In genomic region chr19:4874613-4875012, GRCm38 (mm10) we compare ENCODE assay signal across 11 mouse cellular contexts. TPM values are rescaled to one million over a fixed set of nuclear protein-coding genes. Genes with fewer than 3 reads are reported as not detected.
"Had no signal": no experiment of that assay in that cellular context is flagged by ENCODE, and none has a peak within 500 bp of the region (broad histone marks: within the 10 kb centered on the region; RNA-seq: fewer than 3 reads in every experiment).

No protein-coding gene starts in this region.

RNA-seq across cellular contexts. Expression of gene Ccdc87, which starts 35.4 kb away (rescaled TPM):
- total RNA-seq: common myeloid progenitor, adult 5-6 weeks; gastrocnemius, adult 18-20 months; gastrocnemius, adult 8-10 months; gastrocnemius, postnatal 10 days; gastrocnemius, postnatal 14 days; gastrocnemius, postnatal 25 days; gastrocnemius, postnatal 36 days; granulocyte monocyte progenitor cell, adult 5-6 weeks; heart, adult 2 months had no signal
- polyA plus RNA-seq: embryonic facial prominence, embryonic 11.5 days; forebrain, embryonic 10.5 days had no signal
